Mouse (Mus musculus) neural tube, embryonic 14.5 days (tissue): Measurements from ENCODE around the gene Nrp2. TPM values are rescaled to one million over a fixed set of nuclear protein-coding genes. Genes with fewer than 3 reads are reported as not detected.

Source experiments
- ATAC-seq: fragments of 200-750 bp; cut with Nextera tagmentation; 2 replicates; pipeline ENCODE4 v1.8.0; 2017; ENCODE audit warnings: low read depth, mild to moderate bottlenecking, moderate TSS enrichment, moderate library complexity
- H3K27ac ChIP-seq: fragments of 300-500 bp; sonication (generic); 2 replicates; pipeline ENCODE4 v1.5.1; 2014; ENCODE audit warnings: low read depth, mild to moderate bottlenecking, control low read depth, low read length, moderate library complexity, mixed read lengths
- H3K27me3 ChIP-seq: fragments of 300-500 bp; sonication (generic); 2 replicates; pipeline ENCODE4 v1.6.1; 2014; ENCODE audit warnings: low read length; ENCODE audit not compliant: control insufficient read depth, insufficient read depth
- H3K36me3 ChIP-seq: fragments of 300-500 bp; sonication (generic); 2 replicates; pipeline ENCODE4 v1.6.1; 2014; ENCODE audit warnings: low read length, mixed read lengths; ENCODE audit not compliant: control insufficient read depth, insufficient read depth
- H3K4me1 ChIP-seq: fragments of 300-500 bp; sonication (generic); 2 replicates; pipeline ENCODE4 v1.6.1; 2014; ENCODE audit warnings: low read length; ENCODE audit not compliant: control insufficient read depth, insufficient read depth
- H3K4me2 ChIP-seq: fragments of 300-500 bp; sonication (generic); 2 replicates; pipeline ENCODE4 v1.6.1; 2014; ENCODE audit warnings: mild to moderate bottlenecking, low read depth, low read length, control low read depth
- H3K4me3 ChIP-seq: fragments of 300-500 bp; sonication (generic); 2 replicates; pipeline ENCODE4 v1.5.1; 2014; ENCODE audit warnings: low read depth, low read length, control low read depth, mixed read lengths
- H3K9ac ChIP-seq: fragments of 300-500 bp; sonication (generic); replicated peaks from 2 replicates; pipeline ENCODE4 v1.6.1; 2014; ENCODE audit warnings: low read depth, mild to moderate bottlenecking, control low read depth, low read length, mixed read lengths
- H3K9me3 ChIP-seq: fragments of 300-500 bp; sonication (generic); 2 replicates; pipeline ENCODE4 v1.6.1; 2016; ENCODE audit warnings: low read length; ENCODE audit not compliant: control insufficient read depth
- WGBS: fragments of 180-500 bp; shearing (Covaris S2); extraction: QIAGEN DNeasy Blood & Tissue Kit; methylation state at CpG from one replicate; pipeline ENCODE4 v1.1.7; 2014; 5-methylcytosine and 5-hydroxymethylcytosine counted together
- polyA plus RNA-seq: library from polyadenylated mRNA; unstranded; fragments of >200 nt; fragmentation: Nextera tagmentation; extraction: Ambion mirVana; gene quantifications from 2 replicates; pipeline ENCODE4 v1.2.1, GENCODE M21; 2014

Nrp2 gene
- polyA plus RNA-seq, 1 experiment from 2014 or later = 35.8 TPM

DNA sequence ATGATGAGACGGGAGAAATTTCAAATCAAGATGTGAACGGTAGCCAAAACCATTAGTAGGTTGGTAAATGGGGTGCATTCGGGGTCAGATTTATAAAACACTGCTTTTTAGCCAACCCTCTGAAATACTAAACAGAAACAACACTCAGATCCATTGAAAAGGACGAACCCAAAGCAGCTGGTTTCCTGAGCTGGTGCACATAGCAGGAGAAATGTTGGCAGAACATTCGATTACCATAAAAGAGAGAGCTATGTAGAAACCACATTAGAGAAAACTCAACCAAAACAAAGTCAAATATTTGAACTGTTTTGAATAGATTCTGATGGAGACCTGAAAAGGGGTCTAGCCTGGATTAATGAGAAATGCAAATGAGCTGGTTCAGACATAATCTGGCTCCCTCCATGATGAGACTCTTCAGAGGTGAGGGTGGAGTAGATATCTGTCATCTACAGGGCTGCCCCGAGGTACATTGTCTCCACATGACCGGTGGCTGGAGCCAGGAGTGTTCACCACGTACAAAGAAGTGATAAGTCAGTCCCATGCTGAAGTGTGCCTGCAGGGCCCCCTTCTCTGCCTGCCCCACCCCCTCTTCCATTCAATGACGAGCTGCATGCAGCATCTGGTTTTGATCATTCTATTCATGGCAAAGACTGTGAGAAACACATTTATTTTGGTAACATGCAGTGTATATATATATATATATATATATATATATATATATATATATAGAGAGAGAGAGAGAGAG, 156.6 kb downstream of the Nrp2 start:
- 66% methylated on average over 9 of the region's 9 CpGs for WGBS
- H3K36me3 ChIP-seq = no peaks in the 10 kb centered on the region
- no peak overlapping the region for H3K4me3 ChIP-seq
- H3K4me1 ChIP-seq = no peaks in the 10 kb centered on the region
- no peak overlapping the region for H3K9ac ChIP-seq
- H3K9me3 ChIP-seq = no peaks in the 10 kb centered on the region; the same call in 1 of the 2 replicates
- ATAC-seq = no peak
- H3K4me2 ChIP-seq = no peak overlapping the region
- no peak overlapping the region for H3K27ac ChIP-seq
- no peaks in the 10 kb centered on the region for H3K27me3 ChIP-seq

- WGBS = 60% methylated on average over 5 of the region's 5 CpGs
These were observed 157.2 kb downstream of the Nrp2 start for GRCm38 (mm10) chr1:62860327-62860726.

DNA sequence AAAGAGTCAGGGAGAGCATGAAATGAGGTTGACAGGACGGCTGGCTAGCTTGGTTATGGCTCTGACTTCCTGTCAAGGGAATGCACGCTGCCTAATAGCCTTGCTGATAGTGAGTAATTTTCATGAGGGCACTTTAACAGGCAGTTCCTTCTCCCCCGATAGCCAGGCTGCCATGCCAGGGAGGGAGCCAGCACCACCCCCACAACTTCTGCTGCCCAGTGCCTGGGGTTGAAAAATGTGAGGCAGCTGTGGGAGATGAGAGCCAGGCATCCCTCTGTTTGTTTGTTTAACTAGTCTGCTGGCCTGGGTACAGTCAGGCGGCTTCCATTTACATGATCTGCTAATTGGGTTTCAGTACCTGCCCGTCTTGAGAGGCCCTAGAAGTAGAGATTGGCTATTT, 157.7 kb downstream of the Nrp2 start:
- Histone ChIP-seq H3K4me2 (no peak overlapping the region), H3K4me3 (no peak overlapping the region), H3K9ac (no peak overlapping the region), H3K9me3 (no peaks in the 10 kb centered on the region; the same call in 1 of the 2 replicates), H3K4me1 (no peaks in the 10 kb centered on the region), H3K27me3 (no peaks in the 10 kb centered on the region), H3K27ac (no peak overlapping the region), H3K36me3 (no peaks in the 10 kb centered on the region)
- WGBS = 15% methylated on average over 5 of the region's 5 CpGs
- ATAC-seq = no peak; the same call in 1 of the 2 replicates

More at GRCm38 (mm10) chr1:62860327-62860726, 157.2 kb downstream of the Nrp2 start:
- Histone ChIP-seq H3K4me3 (no peak overlapping the region), H3K9me3 (no peaks in the 10 kb centered on the region; the same call in 1 of the 2 replicates), H3K4me1 (no peaks in the 10 kb centered on the region), H3K27me3 (no peaks in the 10 kb centered on the region), H3K36me3 (no peaks in the 10 kb centered on the region), H3K9ac (no peak overlapping the region), H3K27ac (no peak overlapping the region), H3K4me2 (no peak overlapping the region)
- no peak for ATAC-seq
